Mouse (Mus musculus) heart, adult 2 months (tissue): ENCODE results near the gene Rccd1.

Experiments used
- CTCF ChIP-seq: fragments of 200-600 bp; IDR thresholded peaks from 2 replicates; pipeline ENCODE4 v1.8.1; 2022; ENCODE audit warnings: antibody characterized with exemption, mild to moderate bottlenecking, moderate library complexity
- EP300 ChIP-seq: fragments of 200-500 bp; IDR thresholded peaks from 2 replicates; pipeline ENCODE4 v1.6.1; 2011; ENCODE audit warnings: low read depth, low read length, control low read depth; ENCODE audit not compliant: insufficient read depth
- POLR2A ChIP-seq: fragments of 200-500 bp; IDR thresholded peaks from 2 replicates; pipeline ENCODE4 v1.6.1; 2011; ENCODE audit warnings: mild to moderate bottlenecking, low read depth, low read length, control low read depth; ENCODE audit not compliant: insufficient read depth

- TF ChIP-seq EP300 (no peak), CTCF (no peak), POLR2A (no peak)
Observed at GRCm38 (mm10) chr7:80318670-80319069, 5.6 kb downstream of the Rccd1 start.
